Mouse (Mus musculus): ENCODE data around the gene Eml3. TPM values are rescaled to one million over a fixed set of nuclear protein-coding genes. Genes with fewer than 3 reads are reported as not detected.

Gene Eml3
- polyA plus RNA-seq (2011; ENCODE audit: insufficient read length, low read depth, missing spikeins), result 26.2 and 28.2 TPM in 2 replicates

- peak; percentile 56 for TF ChIP-seq POLR2A (IDR thresholded peaks at IDR 0.05; ENCODE audit: low read depth, low read length)
- TF ChIP-seq CTCF (IDR thresholded peaks at IDR 0.05; ENCODE audit: borderline replicate concordance, insufficient read depth, low read length), result 0 out of 2 replicates have a peak, but pooled peaks have one; percentile 10
- Histone ChIP-seq H3K4me3 (ENCODE audit: insufficient read depth, low read length) (peak within 1 kb of the TSS; percentile 84), H3K27ac (ENCODE audit: insufficient read depth, low read length) (peak within 1 kb of the TSS; percentile 23; the same call in 1 of the 2 replicates), H3K4me1 (ENCODE audit: control insufficient read depth, insufficient read depth, low read length) (peaks cover 3% of the 10 kb centered on the region; the same call in 1 of the 2 replicates)
Observed at GRCm38 (mm10) chr19:8929224-8930088, at the start of gene Eml3, which contains the start of gene Rom1. Gene Eml3 (plus strand): TSS chr19:8929552. Gene Rom1 (minus strand): TSS chr19:8929356.

GRCm38 (mm10) chr19:8880311-8881033 lies 48.9 kb upstream of the Eml3 start, which contains the start of gene Uqcc3:
Gene Uqcc3 (minus strand): TSS chr19:8880923.
- peak within 1 kb of the TSS; percentile 47 for H3K27ac ChIP-seq (ENCODE audit: insufficient read depth, low read length)
- H3K4me3 ChIP-seq (ENCODE audit: insufficient read depth, low read length), result peak within 1 kb of the TSS; percentile 70
- no peaks in the 10 kb centered on the region for H3K4me1 ChIP-seq (ENCODE audit: control insufficient read depth, insufficient read depth, low read length)
- TF ChIP-seq POLR2A (IDR thresholded peaks at IDR 0.05; ENCODE audit: low read depth, low read length), result peak; percentile 86
- TF ChIP-seq CTCF (IDR thresholded peaks at IDR 0.05; ENCODE audit: borderline replicate concordance, insufficient read depth, low read length), result no peak

- H3K4me3 ChIP-seq (ENCODE audit: insufficient read depth, low read length), result peak overlapping the region; percentile 70; the same call in 1 of the 2 replicates
- TF ChIP-seq POLR2A (IDR thresholded peaks at IDR 0.05; ENCODE audit: low read depth, low read length), result no peak
- no peaks in the 10 kb centered on the region for H3K4me1 ChIP-seq (ENCODE audit: control insufficient read depth, insufficient read depth, low read length)
- H3K27ac ChIP-seq (ENCODE audit: insufficient read depth, low read length), result no peak overlapping the region
Observed at GRCm38 (mm10) chr19:8881034-8881392, 48.3 kb upstream of the Eml3 start.

GRCm38 (mm10) chr19:8883616-8884015 lies 45.7 kb upstream of the Eml3 start, which contains the start of the genes Lbhd1 and Gm49403:
Gene Lbhd1 (plus strand): TSS chr19:8883732.
Gene Gm49403 (plus strand): TSS chr19:8883930.
- Histone ChIP-seq H3K4me1 (ENCODE audit: control insufficient read depth, insufficient read depth, low read length) (no peaks in the 10 kb centered on the region), H3K27ac (ENCODE audit: insufficient read depth, low read length) (no peak within 1 kb of the TSS), H3K4me3 (ENCODE audit: insufficient read depth, low read length) (no peak within 1 kb of the TSS)
- TF ChIP-seq CTCF (IDR thresholded peaks at IDR 0.05; ENCODE audit: borderline replicate concordance, insufficient read depth, low read length), result no peak
- TF ChIP-seq POLR2A (IDR thresholded peaks at IDR 0.05; ENCODE audit: low read depth, low read length), result no peak

- Histone ChIP-seq H3K4me1 (ENCODE audit: control insufficient read depth, insufficient read depth, low read length) (peaks cover 4% of the 10 kb centered on the region; the same call in 1 of the 2 replicates), H3K4me3 (ENCODE audit: insufficient read depth, low read length) (no peak overlapping the region), H3K27ac (ENCODE audit: insufficient read depth, low read length) (peak overlapping the region; percentile 58; the same call in 1 of the 2 replicates)
- TF ChIP-seq POLR2A (IDR thresholded peaks at IDR 0.05; ENCODE audit: low read depth, low read length) (peak; percentile 40), CTCF (IDR thresholded peaks at IDR 0.05; ENCODE audit: borderline replicate concordance, insufficient read depth, low read length) (no peak)
Observed at GRCm38 (mm10) chr19:8886916-8887584, 42.3 kb upstream of the Eml3 start.

- peak overlapping the region; percentile 82 for H3K27ac ChIP-seq (ENCODE audit: insufficient read depth, low read length)
- H3K4me1 ChIP-seq (ENCODE audit: control insufficient read depth, insufficient read depth, low read length), result peaks cover 4% of the 10 kb centered on the region; the same call in 1 of the 2 replicates
- peak overlapping the region; percentile 95 for H3K4me3 ChIP-seq (ENCODE audit: insufficient read depth, low read length)
- TF ChIP-seq POLR2A (IDR thresholded peaks at IDR 0.05; ENCODE audit: low read depth, low read length) (peak; percentile 53), CTCF (IDR thresholded peaks at IDR 0.05; ENCODE audit: borderline replicate concordance, insufficient read depth, low read length) (no peak)
Observed at GRCm38 (mm10) chr19:8887585-8888463, 41.5 kb upstream of the Eml3 start.

GRCm38 (mm10) chr19:8888511-8889385 lies 40.6 kb upstream of the Eml3 start, which contains the start of the genes 1810009A15Rik and Gm49416:
Gene 1810009A15Rik (plus strand): TSS chr19:8888853.
Gene Gm49416 (plus strand): TSS chr19:8888926.
- no peak for TF ChIP-seq CTCF (IDR thresholded peaks at IDR 0.05; ENCODE audit: borderline replicate concordance, insufficient read depth, low read length)
- TF ChIP-seq POLR2A (IDR thresholded peaks at IDR 0.05; ENCODE audit: low read depth, low read length), result peak; percentile 95
- peaks cover 4% of the 10 kb centered on the region; the same call in 1 of the 2 replicates for H3K4me1 ChIP-seq (ENCODE audit: control insufficient read depth, insufficient read depth, low read length)
- peak within 1 kb of the TSS; percentile 82 for H3K27ac ChIP-seq (ENCODE audit: insufficient read depth, low read length)
- peak within 1 kb of the TSS; percentile 95 for H3K4me3 ChIP-seq (ENCODE audit: insufficient read depth, low read length)

Measured in embryonic fibroblast, embryonic 13.5 days (primary cell).